Mouse (Mus musculus) embryonic facial prominence, embryonic 12.5 days (tissue): ENCODE measurements around the gene Tnfrsf14. TPM values are rescaled to one million over a fixed set of nuclear protein-coding genes. Genes with fewer than 3 reads are reported as not detected.

Experiments used
- ATAC-seq: fragments of 200-750 bp; cut with Nextera tagmentation; 2 replicates; pipeline ENCODE4 v1.8.0; 2017; ENCODE audit not compliant: insufficient number of reproducible peaks, insufficient read depth, low FRiP score, low TSS enrichment
- H3K27ac ChIP-seq: fragments of 300-500 bp; sonication (generic); 2 replicates; pipeline ENCODE4 v1.5.1; 2016; ENCODE audit warnings: mild to moderate bottlenecking
- H3K27me3 ChIP-seq: fragments of 300-500 bp; sonication (generic); 2 replicates; pipeline ENCODE4 v1.6.1; 2016; ENCODE audit warnings: mild to moderate bottlenecking, moderate library complexity
- H3K36me3 ChIP-seq: fragments of 300-500 bp; sonication (generic); 2 replicates; pipeline ENCODE4 v1.6.1; 2016; ENCODE audit warnings: mild to moderate bottlenecking
- H3K4me1 ChIP-seq: fragments of 300-500 bp; sonication (generic); 2 replicates; pipeline ENCODE4 v1.6.1; 2016
- H3K4me2 ChIP-seq: fragments of 300-500 bp; sonication (generic); replicated peaks from 2 replicates; pipeline ENCODE4 v1.6.1; 2016; ENCODE audit warnings: mild to moderate bottlenecking, moderate library complexity
- H3K4me3 ChIP-seq: fragments of 300-500 bp; sonication (generic); 2 replicates; pipeline ENCODE4 v1.5.1; 2016; ENCODE audit warnings: mild to moderate bottlenecking
- H3K9ac ChIP-seq: fragments of 300-500 bp; sonication (generic); 2 replicates; pipeline ENCODE4 v1.6.1; 2016; ENCODE audit warnings: mild to moderate bottlenecking, moderate library complexity
- H3K9me3 ChIP-seq: fragments of 300-500 bp; sonication (generic); 2 replicates; pipeline ENCODE4 v1.6.1; 2016; ENCODE audit warnings: mild to moderate bottlenecking, moderate library complexity
- WGBS: fragments of 180-500 bp; shearing (Covaris S2); methylation state at CpG from one replicate; pipeline ENCODE4 v1.1.7; 2016; 5-methylcytosine and 5-hydroxymethylcytosine counted together
- polyA plus RNA-seq: library from polyadenylated mRNA; unstranded; fragments of >200 nt; fragmentation: Nextera tagmentation; extraction: Ambion mirVana; gene quantifications from 2 replicates; pipeline ENCODE4 v1.2.1, GENCODE M21; 2016

Tnfrsf14 gene
- polyA plus RNA-seq, 1 experiment from 2014 or later = 1.2 TPM

DNA sequence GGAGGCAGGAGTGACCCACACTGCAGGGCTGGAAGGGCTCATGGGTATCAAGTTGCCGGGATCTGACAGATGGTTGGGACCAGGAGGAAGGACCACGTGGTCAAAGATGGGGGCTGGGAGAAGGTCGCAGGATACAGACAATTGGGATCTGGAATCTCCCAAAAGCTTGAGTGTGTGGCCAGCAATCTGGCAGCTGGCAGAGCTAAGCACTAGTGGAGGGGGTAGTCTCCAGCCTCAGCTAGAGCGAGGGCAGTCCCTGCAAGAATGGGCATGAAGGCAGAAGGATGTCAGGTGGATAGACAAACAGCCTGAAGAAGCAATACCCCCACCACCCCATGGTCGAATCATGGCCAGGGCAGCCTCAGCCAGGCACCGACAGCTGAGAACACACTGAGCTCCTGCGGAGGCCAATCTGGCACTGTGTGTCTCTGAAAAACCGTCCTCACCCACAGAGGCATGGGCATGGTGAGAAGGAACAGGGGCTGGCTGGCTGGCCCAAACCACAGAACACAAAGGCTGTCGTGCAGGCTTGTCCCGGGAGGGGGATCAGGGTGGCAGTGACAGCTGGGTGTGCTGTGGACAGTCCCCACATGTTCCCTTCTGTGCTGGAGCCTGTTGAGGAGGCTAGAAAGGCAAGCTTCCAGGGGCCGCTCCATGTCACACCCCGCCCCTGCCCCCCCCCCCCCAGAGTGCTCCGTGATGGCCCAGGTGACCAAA lies 41.3 kb downstream of the Tnfrsf14 start:
- Histone ChIP-seq H3K27ac (no peak overlapping the region), H3K4me2 (no peak overlapping the region), H3K4me1 (0 out of 2 replicates have a peak, but pooled peaks cover 6% of the 10 kb centered on the region), H3K27me3 (no peaks in the 10 kb centered on the region; the same call in 1 of the 2 replicates), H3K9ac (no peak overlapping the region), H3K9me3 (no peaks in the 10 kb centered on the region), H3K36me3 (no peaks in the 10 kb centered on the region), H3K4me3 (no peak overlapping the region)
- no peak for ATAC-seq
- WGBS = 64% methylated on average over 13 of the region's 13 CpGs

- ATAC-seq = no peak
- no peak overlapping the region for H3K4me2 ChIP-seq
- no peaks in the 10 kb centered on the region for H3K9me3 ChIP-seq
- H3K4me1 ChIP-seq = 0 out of 2 replicates have a peak, but pooled peaks cover 6% of the 10 kb centered on the region
- H3K4me3 ChIP-seq = no peak overlapping the region
- no peak overlapping the region for H3K9ac ChIP-seq
- no peaks in the 10 kb centered on the region; the same call in 1 of the 2 replicates for H3K27me3 ChIP-seq
- WGBS = 70% methylated on average over 11 of the region's 11 CpGs
- no peak overlapping the region for H3K27ac ChIP-seq
- no peaks in the 10 kb centered on the region for H3K36me3 ChIP-seq
Observed at GRCm38 (mm10) chr4:154885416-154885815, 42.9 kb downstream of the Tnfrsf14 start.

GRCm38 (mm10) chr4:154882014-154882659 lies 46.2 kb downstream of the Tnfrsf14 start:
- H3K9ac ChIP-seq = no peak overlapping the region
- H3K4me2 ChIP-seq = no peak overlapping the region
- no peak overlapping the region for H3K27ac ChIP-seq
- 34% methylated on average over 14 of the region's 14 CpGs for WGBS
- no peaks in the 10 kb centered on the region; the same call in 1 of the 2 replicates for H3K27me3 ChIP-seq
- 0 out of 2 replicates have a peak, but pooled peaks cover 11% of the 10 kb centered on the region for H3K4me1 ChIP-seq
- H3K9me3 ChIP-seq = no peaks in the 10 kb centered on the region
- H3K4me3 ChIP-seq = no peak overlapping the region
- no peak for ATAC-seq
- no peaks in the 10 kb centered on the region for H3K36me3 ChIP-seq

DNA sequence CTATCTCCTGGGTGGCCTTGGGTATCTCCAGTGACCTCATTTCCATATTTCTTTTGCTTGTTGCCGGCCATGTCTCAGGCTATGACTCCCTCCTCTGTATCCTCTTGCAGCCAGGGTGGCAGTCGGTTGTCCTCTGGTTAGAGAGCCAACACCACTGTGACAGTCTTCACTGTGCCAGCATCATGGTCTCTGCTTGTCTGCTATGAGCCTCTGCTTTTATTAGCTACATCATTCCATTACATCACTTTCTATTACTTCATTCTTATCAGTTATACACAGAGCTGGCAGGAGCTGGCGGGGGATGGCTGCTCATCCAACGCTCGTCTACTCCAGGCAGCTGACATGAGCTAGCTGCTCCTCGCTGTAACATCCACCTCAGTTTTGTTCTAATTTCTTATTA lies 47.6 kb downstream of the Tnfrsf14 start:
- Histone ChIP-seq H3K4me1 (0 out of 2 replicates have a peak, but pooled peaks cover 5% of the 10 kb centered on the region), H3K27me3 (no peaks in the 10 kb centered on the region; the same call in 1 of the 2 replicates), H3K4me2 (no peak overlapping the region), H3K4me3 (no peak overlapping the region), H3K9ac (no peak overlapping the region), H3K9me3 (no peaks in the 10 kb centered on the region), H3K36me3 (no peaks in the 10 kb centered on the region), H3K27ac (no peak overlapping the region)
- 83% methylated on average over 6 of the region's 6 CpGs for WGBS
- no peak for ATAC-seq

- H3K4me3 ChIP-seq = peak overlapping the region; percentile 33
- peak overlapping the region; percentile 47 for H3K9ac ChIP-seq
- no peaks in the 10 kb centered on the region for H3K9me3 ChIP-seq
- 11% methylated on average over 18 of the region's 18 CpGs for WGBS
- H3K36me3 ChIP-seq = no peaks in the 10 kb centered on the region
- no peaks in the 10 kb centered on the region; the same call in 1 of the 2 replicates for H3K27me3 ChIP-seq
- H3K4me1 ChIP-seq = 0 out of 2 replicates have a peak, but pooled peaks cover 5% of the 10 kb centered on the region
- H3K27ac ChIP-seq = peak overlapping the region; percentile 77
- ATAC-seq = peak; percentile 95
- peak overlapping the region; percentile 53 for H3K4me2 ChIP-seq
Observed at GRCm38 (mm10) chr4:154877864-154878548, 50.4 kb downstream of the Tnfrsf14 start.

DNA sequence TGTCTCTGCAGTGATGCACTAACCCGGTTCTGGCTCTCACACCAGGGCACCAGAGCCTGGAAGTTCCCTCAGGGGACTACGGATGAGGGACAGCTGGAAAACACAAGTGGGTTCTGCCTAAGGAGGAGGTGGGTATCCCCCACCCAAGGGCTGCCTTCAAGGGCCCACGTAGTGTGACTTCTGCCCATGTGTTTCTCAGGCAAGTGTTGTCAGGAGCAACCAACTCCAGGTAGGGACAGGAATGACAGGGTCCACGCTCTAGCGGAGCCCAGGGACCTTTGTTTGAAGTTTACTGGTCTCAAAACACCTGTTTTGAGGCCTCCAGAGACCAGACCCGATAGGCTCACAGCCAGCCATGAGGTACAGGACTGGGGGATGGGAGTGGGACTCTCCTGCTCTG lies 55.2 kb downstream of the Tnfrsf14 start:
- H3K9ac ChIP-seq = no peak overlapping the region
- no peaks in the 10 kb centered on the region for H3K36me3 ChIP-seq
- WGBS = 77% methylated on average over 6 of the region's 6 CpGs
- no peak overlapping the region for H3K4me2 ChIP-seq
- no peaks in the 10 kb centered on the region for H3K9me3 ChIP-seq
- ATAC-seq = no peak
- H3K27me3 ChIP-seq = peaks cover 8% of the 10 kb centered on the region; the same call in 1 of the 2 replicates
- H3K4me3 ChIP-seq = no peak overlapping the region
- no peak overlapping the region for H3K27ac ChIP-seq
- peaks cover 8% of the 10 kb centered on the region; the same call in 1 of the 2 replicates for H3K4me1 ChIP-seq

Other genes starting within 250 kb of the Tnfrsf14 start
- gene Ttc34, start 91.1 kb downstream of the Tnfrsf14 start, polyA plus RNA-seq = 0.24 and 0.38 TPM in 2 replicates
- 0.11 and 0.18 TPM in 2 replicates for gene Mmel1, start 59.0 kb downstream of the Tnfrsf14 start, polyA plus RNA-seq
- 45.7 and 47.8 TPM in 2 replicates for gene Fam213b, start 29.4 kb downstream of the Tnfrsf14 start, polyA plus RNA-seq
- 29.6 and 37.3 TPM in 2 replicates for gene Hes5, start 32.4 kb upstream of the Tnfrsf14 start, polyA plus RNA-seq
- gene Pank4, start 35.6 kb upstream of the Tnfrsf14 start, polyA plus RNA-seq = 56.0 and 62.2 TPM in 2 replicates
- 3.6 and 5.7 TPM in 2 replicates for gene Plch2, start 128.2 kb upstream of the Tnfrsf14 start, polyA plus RNA-seq
- 23.3 and 23.7 TPM in 2 replicates for gene Pex10, start 138.5 kb upstream of the Tnfrsf14 start, polyA plus RNA-seq
- 139 and 143 TPM in 2 replicates for gene Rer1, start 157.8 kb upstream of the Tnfrsf14 start, polyA plus RNA-seq
- 5.1 and 7.7 TPM in 2 replicates for gene Morn1, start 158.0 kb upstream of the Tnfrsf14 start, polyA plus RNA-seq